Mouse (Mus musculus) common myeloid progenitor, adult 5-6 weeks (primary cell): ENCODE results near the gene Ahdc1. TPM values are rescaled to one million over a fixed set of nuclear protein-coding genes. Genes with fewer than 3 reads are reported as not detected.
A peak's percentile ranks its signal among the peaks of the same experiment; 100 is the strongest.
"Not testable (repeated sequence)": the region's sequence is repeated elsewhere in the genome, so short reads cannot be mapped to it uniquely, and the experiment has no call there.

Source experiments
- ATAC-seq: replicated peaks from 2 replicates; pipeline ENCODE4 v1.8.0; 2016; ENCODE audit warnings: low read depth, mild to moderate bottlenecking, moderate TSS enrichment, inconsistent platforms; ENCODE audit not compliant: poor library complexity, severe bottlenecking
- total RNA-seq: library from RNA; stranded (forward); fragments of 200-1000, 187-1606 nt; gene quantifications from 2 replicates; pipeline ENCODE4 v1.2.3, GENCODE M21; 2017

Gene Ahdc1
- total RNA-seq, 1 experiment from 2014 or later = 2.6 TPM

DNA sequence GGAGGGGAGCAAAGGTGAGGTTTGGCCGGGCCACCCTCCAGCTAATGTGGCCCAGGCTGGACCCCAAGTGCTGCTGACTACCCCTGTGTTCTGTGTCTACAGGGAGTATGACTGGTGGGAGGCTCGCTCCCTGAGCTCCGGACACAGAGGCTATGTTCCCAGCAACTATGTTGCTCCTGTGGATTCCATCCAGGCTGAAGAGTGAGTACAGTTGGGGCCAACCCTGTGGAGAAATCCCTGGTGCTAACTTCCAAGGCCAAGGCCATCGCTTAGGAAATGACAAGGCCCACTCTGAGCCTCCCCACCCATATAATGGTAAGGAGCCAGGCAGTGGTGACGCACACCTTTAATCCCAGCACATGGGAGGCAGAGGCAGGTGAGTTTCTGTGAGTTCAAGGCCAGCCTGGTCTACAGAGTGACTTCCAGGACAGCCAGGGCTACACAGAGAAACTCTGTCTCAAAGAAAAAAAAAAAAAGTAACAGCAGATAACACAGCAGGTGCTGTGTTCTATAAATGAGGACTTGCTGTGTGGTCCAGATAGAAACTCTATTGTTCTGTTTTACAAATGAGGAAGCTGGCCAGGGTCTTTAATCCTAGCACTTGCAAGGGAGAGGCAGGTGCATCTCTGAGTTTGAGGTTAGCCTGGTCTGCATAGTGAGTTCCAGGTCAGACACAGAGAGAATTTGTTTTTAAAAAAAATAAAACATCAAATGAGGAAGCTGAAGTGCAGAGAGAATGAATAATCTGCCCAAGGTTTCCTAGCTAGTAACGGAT, 22.3 kb upstream of the Ahdc1 start:
- peak; percentile 64; the same call in 1 of the 2 replicates for ATAC-seq

DNA sequence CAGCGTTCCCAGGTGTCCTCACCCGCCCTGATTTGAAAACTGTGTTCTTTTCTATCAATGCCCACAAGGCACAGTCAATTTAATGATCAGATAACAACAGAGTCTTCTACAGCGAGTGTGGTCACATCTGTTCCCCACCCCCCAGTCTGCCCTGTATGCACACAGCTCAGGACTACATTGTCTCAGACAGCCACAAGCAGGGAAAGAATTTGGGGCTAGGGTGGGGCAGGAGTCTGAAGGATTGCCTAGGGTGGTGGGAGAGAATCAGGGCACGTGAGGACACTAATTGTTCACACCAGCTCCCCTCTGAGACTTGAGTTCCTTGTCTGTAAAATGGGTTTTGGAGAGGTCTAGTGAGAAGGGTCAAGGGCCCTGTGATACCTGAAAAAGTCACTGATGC, 17.5 kb upstream of the Ahdc1 start:
- ATAC-seq = no peak

DNA sequence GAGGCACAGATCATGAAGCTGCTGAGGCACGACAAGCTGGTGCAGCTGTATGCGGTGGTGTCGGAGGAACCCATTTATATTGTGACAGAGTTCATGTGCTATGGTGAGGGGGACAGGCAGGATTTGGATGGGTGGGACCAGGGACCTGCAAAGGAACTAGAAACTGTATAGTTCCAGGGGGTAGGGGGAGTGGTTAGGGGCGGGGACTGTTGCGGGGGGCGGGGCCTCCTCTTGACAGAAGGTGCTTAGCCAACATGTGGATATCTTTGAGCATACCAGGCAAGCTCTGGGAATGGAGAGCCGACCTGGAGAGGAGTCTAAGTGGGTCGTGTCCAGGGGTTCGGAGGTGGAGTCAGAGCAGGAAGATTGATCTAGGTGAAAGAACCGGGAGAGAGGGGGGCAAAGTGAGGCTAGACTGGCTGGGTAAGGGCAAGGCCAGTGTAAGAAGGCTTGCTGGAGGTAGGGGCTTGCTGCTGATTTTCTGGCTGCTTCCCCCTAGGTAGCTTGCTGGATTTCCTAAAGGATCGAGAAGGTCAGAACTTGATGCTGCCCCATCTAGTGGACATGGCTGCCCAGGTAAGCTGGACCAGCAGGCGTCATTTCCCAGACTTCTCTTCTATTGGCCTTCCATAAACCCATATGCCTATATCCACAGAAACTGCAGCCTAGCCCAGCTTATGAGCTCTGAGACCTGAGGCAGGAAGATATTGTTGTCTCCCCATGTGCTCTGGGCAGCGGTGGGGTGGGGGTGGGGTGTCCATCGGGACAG, 13.4 kb upstream of the Ahdc1 start:
- ATAC-seq = no peak

DNA sequence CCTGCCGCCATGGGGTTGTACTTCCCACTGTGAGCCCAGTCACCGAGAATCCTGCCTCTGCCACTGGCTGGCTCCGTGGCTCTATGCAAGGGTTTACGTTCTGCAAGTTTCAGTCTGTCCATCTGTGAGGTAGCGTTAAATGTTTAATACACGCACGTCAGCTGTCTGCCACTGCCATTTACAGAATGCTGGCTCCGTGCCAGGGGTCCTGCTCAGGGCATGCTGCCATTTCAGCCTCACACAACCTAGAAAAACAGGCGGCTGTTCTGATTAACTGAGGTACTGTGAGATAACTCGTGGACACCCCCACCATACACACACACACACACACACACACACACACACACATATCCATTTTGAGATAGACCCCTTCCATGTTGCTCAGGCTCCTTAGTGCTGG, 8.2 kb upstream of the Ahdc1 start:
- no peak for ATAC-seq

DNA sequence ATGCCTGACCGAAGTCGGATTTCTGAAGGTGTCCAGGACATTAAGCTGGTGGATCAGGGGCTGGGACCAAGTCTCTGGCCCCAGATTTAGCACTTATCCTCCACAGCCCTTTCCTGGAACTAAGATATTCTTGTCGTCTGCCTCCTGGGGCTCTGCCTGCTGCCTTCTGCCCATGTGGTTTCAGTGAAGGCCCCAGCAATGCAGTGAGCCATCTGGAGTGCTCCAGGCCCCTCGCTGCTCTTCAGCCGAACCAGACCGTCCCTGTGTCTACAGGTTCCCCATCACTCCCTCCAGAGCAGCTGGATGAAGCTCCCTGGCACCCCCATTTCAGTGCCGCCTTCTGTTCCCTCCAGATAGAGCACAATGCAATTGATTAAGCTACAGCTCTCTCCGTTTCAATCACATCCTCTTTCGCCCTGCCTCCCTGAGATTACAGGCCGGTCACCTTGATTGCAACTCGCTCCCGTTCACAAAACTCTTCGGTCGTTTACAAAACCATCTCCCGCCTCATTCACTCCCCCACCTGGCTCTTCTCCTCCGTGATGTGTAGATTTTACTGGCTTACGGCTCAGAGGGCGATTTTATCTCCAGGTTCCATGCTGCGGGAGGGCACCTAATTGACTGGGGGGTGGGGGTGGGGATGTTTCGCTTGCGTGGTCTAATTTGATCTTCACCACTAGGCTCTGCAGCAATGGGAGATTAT, 7.6 kb upstream of the Ahdc1 start:
- no peak for ATAC-seq

DNA sequence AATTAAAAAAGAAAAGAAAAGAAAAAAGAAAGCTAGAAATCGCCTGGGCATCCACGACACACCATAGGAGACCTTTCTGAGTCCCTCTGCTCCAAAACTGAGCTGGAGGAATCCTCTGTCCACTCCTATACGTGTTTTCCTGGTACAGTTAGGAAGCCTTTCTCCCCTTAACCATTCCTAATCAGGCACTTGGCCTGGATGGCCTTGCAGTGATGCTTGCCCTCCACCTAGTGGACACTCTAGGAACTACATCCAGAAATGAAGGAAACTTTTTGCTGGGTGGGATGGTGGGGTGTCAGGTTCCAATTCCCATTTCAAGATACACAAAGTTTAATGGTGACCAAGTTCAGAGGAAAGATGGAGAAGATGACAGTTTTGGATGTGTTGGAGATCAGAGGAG, 5.8 kb upstream of the Ahdc1 start:
- ATAC-seq = peak; percentile 72

DNA sequence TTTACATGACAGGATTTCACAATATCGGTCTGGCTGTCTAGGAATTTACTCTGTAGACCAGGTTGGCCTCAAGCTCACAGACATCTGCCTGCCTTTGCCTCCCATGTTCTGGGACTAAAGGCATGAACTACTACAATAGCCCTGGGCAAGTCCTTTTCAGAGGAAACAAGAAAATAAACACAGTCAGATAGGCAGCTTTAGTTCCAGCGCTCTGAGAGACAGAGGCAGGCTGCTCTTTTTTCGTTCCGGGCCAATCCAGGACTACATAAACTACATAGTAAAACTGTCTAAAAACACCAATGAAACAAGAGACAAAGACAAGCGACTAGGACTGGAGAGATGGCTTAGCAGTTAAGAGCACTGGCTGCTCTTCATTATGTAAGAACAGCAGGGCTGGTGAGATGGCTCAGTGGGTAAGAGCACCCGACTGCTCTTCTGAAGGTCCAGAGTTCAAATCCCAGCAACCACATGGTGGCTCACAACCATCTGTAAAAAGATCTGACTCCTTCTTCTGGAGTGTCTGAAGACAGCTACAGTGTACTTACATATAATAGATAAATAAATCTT, 5.1 kb upstream of the Ahdc1 start:
- not testable (repeated sequence) for ATAC-seq

DNA sequence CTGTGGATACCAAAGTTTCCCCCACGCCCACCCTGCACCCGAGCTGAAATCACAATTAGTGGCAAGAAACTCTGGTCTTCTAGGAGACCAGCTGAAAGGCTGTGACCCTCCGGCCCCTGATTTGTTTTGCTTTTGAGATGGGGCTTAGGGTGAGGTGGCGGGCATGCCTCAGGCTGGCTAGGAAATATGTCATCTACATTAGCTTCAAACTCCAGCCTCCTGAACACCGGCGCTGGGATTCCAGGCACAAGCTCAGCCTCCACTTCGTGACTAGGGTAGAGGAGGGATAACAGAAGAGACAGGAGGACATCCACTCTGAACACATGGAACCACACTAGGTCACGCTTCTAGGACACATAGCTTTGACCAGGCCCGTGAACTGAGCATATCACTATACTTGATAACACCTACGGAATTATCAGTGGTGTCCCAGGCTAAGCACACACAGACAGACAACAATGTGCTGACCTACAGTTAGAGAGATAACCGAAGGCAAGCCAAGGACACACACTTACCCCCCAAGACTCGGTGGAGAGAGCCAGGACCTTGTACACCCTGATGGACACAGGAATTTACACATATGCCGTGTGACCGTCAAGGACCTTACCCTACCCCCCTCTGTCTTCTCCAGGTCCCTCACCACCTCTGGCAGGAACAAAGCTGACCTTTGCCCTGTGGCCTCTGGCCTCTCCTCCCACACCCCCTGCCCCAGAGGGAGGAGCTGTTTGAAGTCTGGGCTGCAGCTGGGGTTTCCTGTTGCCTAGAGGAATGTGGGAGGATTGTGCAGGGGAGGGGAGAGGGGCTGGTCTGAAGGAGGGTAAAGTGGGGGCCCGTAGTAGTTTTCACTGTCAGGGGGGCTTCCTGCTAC, 3.3 kb upstream of the Ahdc1 start:
- ATAC-seq = no peak

DNA sequence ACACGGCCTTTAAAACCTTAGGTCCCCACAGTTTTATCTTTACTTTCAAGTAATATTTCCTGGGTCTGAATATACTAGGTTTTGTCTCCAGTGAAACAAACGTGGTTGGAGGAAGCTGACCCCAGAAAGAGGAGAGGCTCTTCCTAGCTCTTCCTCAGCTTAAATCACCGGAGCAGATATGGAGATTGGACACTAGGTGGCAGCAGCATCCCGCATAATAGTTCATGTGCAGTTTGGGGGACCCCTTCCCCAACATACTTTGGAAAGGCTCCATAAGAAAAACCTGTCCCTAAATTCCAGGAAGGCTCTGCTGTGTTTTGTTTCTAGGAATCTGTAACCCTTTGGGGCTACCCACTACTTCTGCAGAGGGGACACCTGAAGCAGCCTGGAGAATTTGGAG, 1.9 kb upstream of the Ahdc1 start:
- ATAC-seq = 0 out of 2 replicates have a peak, but pooled peaks have one; percentile 18

DNA sequence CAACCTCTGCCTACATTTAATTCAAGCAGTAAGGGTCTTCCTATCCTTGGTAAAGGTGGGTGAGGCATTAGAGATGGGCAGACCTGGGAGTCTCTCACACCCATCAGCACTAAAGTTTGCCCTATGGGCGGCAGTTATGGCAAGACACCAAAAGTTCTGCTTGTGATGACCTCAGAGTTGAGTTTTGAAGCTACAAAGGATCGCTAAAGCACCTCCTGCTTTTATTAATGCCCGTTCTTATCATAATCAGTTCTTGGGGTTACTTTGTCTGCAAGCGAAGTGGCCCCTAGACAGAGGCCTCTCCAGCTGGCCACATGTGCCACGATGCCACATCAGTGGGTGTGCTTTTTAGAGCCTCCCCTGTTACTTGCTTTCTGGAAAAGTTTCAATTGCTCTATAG, 1.4 kb upstream of the Ahdc1 start:
- no peak for ATAC-seq

DNA sequence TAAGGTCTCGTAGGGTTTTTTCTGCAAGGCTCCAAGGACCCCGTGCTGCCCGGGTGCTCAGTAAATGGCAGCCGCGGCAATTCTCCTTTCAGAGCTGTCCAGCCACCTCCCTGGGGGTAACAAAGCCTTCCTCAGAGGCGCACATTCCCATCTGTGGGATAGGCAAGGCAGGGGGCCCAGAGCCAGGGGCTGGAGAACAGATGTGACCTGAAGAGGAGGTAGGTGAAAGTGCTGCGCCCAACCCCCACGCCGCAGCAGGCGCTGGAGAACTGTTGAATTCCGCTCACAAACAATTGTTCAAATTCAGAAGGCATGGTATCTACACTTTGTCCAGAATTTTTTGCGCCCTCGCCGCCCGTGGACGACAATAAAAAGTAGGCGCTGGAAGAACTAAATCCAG, 449 bp upstream of the Ahdc1 start:
- ATAC-seq = no peak

DNA sequence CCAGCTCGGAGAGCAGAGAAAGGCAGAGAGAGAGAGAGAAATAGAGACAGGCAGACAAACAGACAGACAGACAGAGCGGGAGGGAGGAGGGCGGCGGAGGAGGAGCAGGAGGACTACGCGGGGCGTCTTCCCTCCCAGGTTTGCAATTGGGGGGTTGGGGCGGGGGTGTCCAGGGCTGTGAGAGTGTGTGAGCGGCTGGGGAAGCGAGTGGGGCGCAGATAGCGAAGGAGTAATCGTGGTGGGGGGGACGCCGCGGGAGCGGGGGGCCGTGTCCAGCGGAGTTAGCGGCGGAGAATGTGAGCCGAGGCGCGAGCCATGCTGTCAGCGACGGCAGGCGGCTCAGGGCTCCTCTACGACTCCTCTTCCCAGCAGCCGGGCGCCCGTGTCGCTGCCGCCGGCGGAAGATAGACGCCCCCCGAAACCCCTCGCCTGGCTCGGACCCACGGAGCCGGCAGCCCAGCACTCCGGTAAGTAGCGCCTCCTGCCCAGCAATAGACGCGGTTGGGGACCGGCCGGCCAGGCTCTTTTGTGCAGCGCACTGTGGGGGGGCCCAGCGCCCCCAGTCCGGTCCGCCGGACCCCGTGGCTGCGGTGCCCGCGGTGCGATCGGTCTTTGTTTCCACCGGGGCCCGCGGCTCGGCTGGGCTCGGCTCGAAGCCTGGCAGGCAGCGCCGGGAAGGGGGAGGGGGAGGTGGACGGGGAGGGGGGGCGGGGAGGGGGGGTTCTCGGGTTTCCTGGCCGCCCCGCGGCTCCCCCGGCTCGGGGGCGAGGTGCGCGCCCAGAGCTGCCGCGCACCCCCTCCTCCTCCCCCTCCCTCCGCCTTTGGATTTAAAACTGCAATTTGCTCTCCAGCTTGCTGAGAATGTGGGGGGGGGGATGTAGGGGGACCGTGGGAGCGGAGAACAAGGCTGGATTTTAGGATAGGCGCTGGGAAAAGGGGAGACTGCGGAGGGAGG, 1.0 kb downstream of the Ahdc1 start:
- no peak for ATAC-seq

DNA sequence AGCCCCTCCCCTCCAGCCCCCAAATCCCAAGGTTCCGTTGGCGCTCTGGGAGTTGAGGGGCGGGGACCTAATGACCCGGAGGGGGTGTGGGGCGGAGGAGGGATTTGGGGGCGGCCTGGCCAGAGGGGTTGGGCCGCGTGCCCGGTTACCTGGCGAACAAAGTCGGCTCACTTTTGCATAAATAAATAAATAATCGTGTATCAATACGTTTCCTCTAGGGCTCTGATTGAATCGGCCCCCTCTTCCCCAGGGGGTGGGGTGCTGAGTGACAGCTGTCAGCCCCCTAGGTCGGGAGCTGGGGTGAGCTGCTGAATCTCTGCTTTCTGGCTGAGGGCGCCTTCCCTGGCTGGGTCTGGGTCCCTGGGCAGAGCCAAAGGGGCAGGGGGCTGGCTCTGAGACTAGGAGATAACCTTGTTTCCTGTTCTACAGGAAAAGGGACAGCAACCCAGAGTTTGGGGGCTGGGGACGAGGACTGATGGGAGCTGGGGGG, 1.8 kb downstream of the Ahdc1 start:
- ATAC-seq = no peak

DNA sequence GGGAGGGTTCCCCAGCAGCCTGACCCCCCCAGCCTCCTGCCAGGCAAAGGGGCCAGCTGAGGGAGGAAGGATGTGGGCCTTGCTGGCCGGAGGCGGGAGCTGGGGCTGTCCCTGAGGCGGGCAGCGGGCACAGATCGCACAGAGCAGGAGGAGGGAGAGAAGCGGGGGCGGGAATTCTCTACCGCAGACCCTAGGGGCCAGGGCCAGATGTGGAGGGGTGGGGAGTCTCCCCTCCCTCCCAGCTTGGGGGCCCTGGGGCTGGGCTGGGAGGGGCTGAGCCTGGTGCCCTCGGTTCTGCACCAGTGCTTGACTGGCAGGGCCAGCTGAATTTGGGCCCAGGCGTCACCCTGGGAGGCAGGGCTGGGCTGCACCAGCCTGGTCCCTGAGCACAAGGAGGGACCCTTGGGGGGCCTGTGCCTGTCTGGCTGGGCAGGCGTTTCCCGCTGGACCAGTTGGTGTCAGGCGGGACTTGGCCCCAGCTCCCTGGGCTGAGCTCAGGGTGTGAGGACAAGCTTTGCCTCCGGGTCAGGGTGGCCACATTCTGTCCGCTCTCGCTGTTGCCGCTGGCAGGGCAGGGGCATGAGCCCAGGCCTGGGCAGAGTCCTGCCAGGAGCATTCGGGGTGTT, 2.3 kb downstream of the Ahdc1 start:
- ATAC-seq = peak; percentile 33

DNA sequence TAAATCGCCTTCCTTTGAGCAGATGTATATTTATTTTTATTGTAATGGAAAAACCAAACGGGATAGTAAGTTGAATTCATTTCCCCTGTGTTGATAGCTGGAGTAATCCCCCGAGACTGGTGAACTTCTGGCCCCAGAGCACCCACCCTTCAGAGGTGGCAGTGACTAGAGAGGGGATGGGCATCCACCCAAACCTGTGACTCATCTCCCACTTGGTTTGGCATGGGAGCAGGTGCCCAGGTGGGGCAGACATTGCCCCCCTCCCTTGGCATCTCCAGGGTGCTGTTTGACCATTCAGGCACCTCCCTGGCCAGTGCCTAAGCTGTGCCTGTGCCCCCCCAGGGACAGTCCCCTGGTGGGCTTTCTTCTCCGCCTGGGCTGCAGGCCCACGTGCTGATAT, 3.0 kb downstream of the Ahdc1 start:
- ATAC-seq = no peak

DNA sequence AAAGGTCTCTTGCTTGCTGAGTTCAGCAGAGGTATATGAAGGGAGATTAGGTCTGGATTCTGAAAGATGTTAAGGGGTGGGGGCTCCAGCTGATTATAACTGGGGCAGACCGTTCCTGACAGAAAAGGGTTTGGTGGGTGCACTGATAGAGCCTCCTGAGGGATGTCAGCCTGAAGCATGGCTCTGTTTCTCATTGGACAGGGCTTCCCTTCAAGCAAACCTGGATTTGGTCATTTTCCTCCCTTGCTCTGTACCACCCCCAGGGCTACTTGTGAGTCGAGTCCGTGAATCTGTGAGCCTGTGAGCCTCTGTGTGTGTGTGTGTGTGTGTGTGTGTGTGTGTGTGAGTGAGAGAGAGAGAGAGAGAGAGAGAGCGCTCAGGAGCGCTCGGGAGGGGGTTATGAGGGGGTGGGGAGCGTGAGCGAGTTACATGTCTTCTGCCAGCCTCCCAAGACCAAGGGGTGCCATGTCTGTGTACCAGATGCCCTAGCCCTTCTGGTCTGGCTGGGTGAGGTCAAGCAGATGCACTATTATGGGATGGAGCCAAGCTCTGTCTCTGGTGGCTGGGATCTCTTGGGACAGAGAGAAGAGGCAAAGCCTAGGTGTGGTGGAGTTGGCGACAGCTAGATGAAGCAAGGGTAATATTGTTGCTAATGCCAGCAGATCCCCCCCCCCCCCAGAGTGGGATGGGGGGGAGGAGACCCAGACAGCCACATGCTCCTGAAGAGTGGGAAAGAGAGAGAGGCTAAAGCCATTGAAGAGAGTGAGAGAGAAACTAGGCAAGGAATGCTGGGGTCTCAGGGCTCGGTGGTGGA, 4.0 kb downstream of the Ahdc1 start:
- ATAC-seq = no peak
